Mouse (Mus musculus) heart, adult 8-10 months (tissue): ENCODE data around the gene Stim1. TPM values are rescaled to one million over a fixed set of nuclear protein-coding genes. Genes with fewer than 3 reads are reported as not detected.
"Not testable (repeated sequence)": the region's sequence is repeated elsewhere in the genome, so short reads cannot be mapped to it uniquely, and the experiment has no call there.

ENCODE experiments used
- DNase-seq: peaks from one replicate; pipeline ENCODE4 v3.0.0; 2022; ENCODE audit warnings: low spot score
- total RNA-seq, 4 experiments: library from RNA; stranded (reverse); gene quantifications; 2 replicates each; pipeline ENCODE4 v1.2.4; 2022

Gene Stim1
- total RNA-seq, 4 experiments from 2014 or later = 21.9 to 25.1 (median 24.0) TPM

GRCm38 (mm10) chr7:102441657-102442391 is 174.2 kb downstream of the Stim1 start, which contains the start of gene Rrm1:
Rrm1 (plus strand) TSS chr7:102441695.
- peak; percentile 97 for DNase-seq

- DNase-seq = no peak
These were observed 174.8 kb downstream of the Stim1 start for GRCm38 (mm10) chr7:102442432-102442831.

GRCm38 (mm10) chr7:102444301-102444700 is 176.7 kb downstream of the Stim1 start:
- DNase-seq = no peak

GRCm38 (mm10) chr7:102446438-102446837 is 178.8 kb downstream of the Stim1 start:
- no peak for DNase-seq

GRCm38 (mm10) chr7:102458618-102459380 is 191.2 kb downstream of the Stim1 start:
- DNase-seq = no peak

GRCm38 (mm10) chr7:102467566-102467965 is 200.0 kb downstream of the Stim1 start:
- DNase-seq = no peak

GRCm38 (mm10) chr7:102472675-102473074 is 205.1 kb downstream of the Stim1 start:
- no peak for DNase-seq

- no peak for DNase-seq
These were observed 209.0 kb downstream of the Stim1 start for GRCm38 (mm10) chr7:102476601-102477000.

GRCm38 (mm10) chr7:102477377-102477776 is 209.8 kb downstream of the Stim1 start:
- no peak for DNase-seq

- DNase-seq = no peak
These were observed 210.8 kb downstream of the Stim1 start for GRCm38 (mm10) chr7:102478425-102478824.

- DNase-seq = no peak
These were observed 211.3 kb downstream of the Stim1 start for GRCm38 (mm10) chr7:102478926-102479325.

- no peak for DNase-seq
These were observed 211.9 kb downstream of the Stim1 start for GRCm38 (mm10) chr7:102479368-102480078.

- DNase-seq = no peak
These were observed 213.2 kb downstream of the Stim1 start for GRCm38 (mm10) chr7:102480821-102481220.

GRCm38 (mm10) chr7:102481579-102481978 is 214.0 kb downstream of the Stim1 start, which contains the start of gene Olfr543:
Olfr543 (minus strand) TSS chr7:102481679.
- DNase-seq = no peak

GRCm38 (mm10) chr7:102483665-102484064 is 216.1 kb downstream of the Stim1 start:
- DNase-seq = peak; percentile 13

GRCm38 (mm10) chr7:102484766-102485165 is 217.2 kb downstream of the Stim1 start:
- DNase-seq = not testable (repeated sequence)

- DNase-seq = no peak
These were observed 218.5 kb downstream of the Stim1 start for GRCm38 (mm10) chr7:102486105-102486504.

Other genes starting within 250 kb of the Stim1 start
- 10 to 100 TPM in 2 of 4 experiments, 1 to 10 TPM in 2; 7.1 to 15.8 (median 9.8) TPM for gene Il18bp, start 249.1 kb upstream of the Stim1 start, total RNA-seq
- 10 to 100 TPM; 19.4 to 25.8 (median 22.5) TPM for gene Rnf121, start 202.3 kb upstream of the Stim1 start, total RNA-seq
- 1 to 10 TPM; 4.9 to 8.4 (median 6.2) TPM for gene Xndc1, start 202.3 kb upstream of the Stim1 start, total RNA-seq
- 1 to 10 TPM in 2 of 4 experiments, under 1 TPM in 2; 0.47 to 1.1 (median 0.82) TPM for gene Xntrpc, start 202.1 kb upstream of the Stim1 start, total RNA-seq
- gene Trpc2, start 184.7 kb upstream of the Stim1 start, total RNA-seq = under 1 TPM in 2 of 4 experiments, not detected in 2; 0.11 to 0.87 TPM
- gene Art1, start 166.1 kb upstream of the Stim1 start, total RNA-seq = 100 to 1,000 TPM; 301 to 387 (median 344) TPM
- gene Art5, start 158.3 kb upstream of the Stim1 start, total RNA-seq = 10 to 100 TPM; 15.4 to 33.2 (median 23.0) TPM
- not detected for gene Chrna10, start 151.0 kb upstream of the Stim1 start, total RNA-seq
- 10 to 100 TPM; 31.6 to 34.8 (median 32.8) TPM for gene Nup98, start 57.6 kb upstream of the Stim1 start, total RNA-seq
- gene Pgap2, start 57.6 kb upstream of the Stim1 start, total RNA-seq = 10 to 100 TPM; 62.6 to 83.1 (median 73.8) TPM
- gene Rhog, start 11.8 kb upstream of the Stim1 start, total RNA-seq = 10 to 100 TPM; 17.5 to 20.1 (median 19.2) TPM
- gene Rrm1, start 173.9 kb downstream of the Stim1 start, total RNA-seq = 10 to 100 TPM in 3 of 4 experiments, 1 to 10 TPM in 1; 8.8 to 13.1 (median 10.9) TPM
- not detected for gene Olfr543, start 213.9 kb downstream of the Stim1 start, total RNA-seq
- gene Olfr544, start 220.5 kb downstream of the Stim1 start, total RNA-seq = not detected
- not detected for gene Olfr545, start 231.8 kb downstream of the Stim1 start, total RNA-seq